Mouse (Mus musculus) midbrain, embryonic 14.5 days (tissue): ENCODE data around the gene Gja8. TPM values are rescaled to one million over a fixed set of nuclear protein-coding genes. Genes with fewer than 3 reads are reported as not detected.

Experiments
- ATAC-seq: fragments of 200-750 bp; cut with Nextera tagmentation; 2 replicates; pipeline ENCODE4 v1.8.0; 2017; ENCODE audit warnings: moderate number of reproducible peaks, moderate library complexity; ENCODE audit not compliant: low FRiP score, low TSS enrichment
- DNase-seq: peaks from one replicate; pipeline ENCODE4 v3.0.0-alpha.2; 2015
- H3K27ac ChIP-seq: fragments of 300-500 bp; sonication (generic); replicated peaks from 2 replicates; pipeline ENCODE4 v1.5.1; 2014; ENCODE audit warnings: mild to moderate bottlenecking, low read depth, low read length, moderate library complexity
- H3K27me3 ChIP-seq: fragments of 300-500 bp; sonication (generic); 2 replicates; pipeline ENCODE4 v1.6.1; 2014; ENCODE audit warnings: low read length, control low read depth, mixed read lengths; ENCODE audit not compliant: control insufficient read depth, insufficient read depth
- H3K36me3 ChIP-seq: fragments of 300-500 bp; sonication (generic); 2 replicates; pipeline ENCODE4 v1.6.1; 2014; ENCODE audit warnings: low read length, control low read depth; ENCODE audit not compliant: control insufficient read depth, insufficient read depth
- H3K4me1 ChIP-seq: fragments of 300-500 bp; sonication (generic); 2 replicates; pipeline ENCODE4 v1.6.1; 2014; ENCODE audit warnings: mild to moderate bottlenecking, antibody characterized with exemption, low read length, control low read depth; ENCODE audit not compliant: control insufficient read depth, insufficient read depth
- H3K4me2 ChIP-seq: fragments of 300-500 bp; sonication (generic); 2 replicates; pipeline ENCODE4 v1.6.1; 2014; ENCODE audit warnings: mild to moderate bottlenecking, low read length, moderate library complexity
- H3K4me3 ChIP-seq: fragments of 300-500 bp; sonication (generic); replicated peaks from 2 replicates; pipeline ENCODE4 v1.5.1; 2014; ENCODE audit warnings: low read depth, low read length
- H3K9ac ChIP-seq: fragments of 300-500 bp; sonication (generic); replicated peaks from 2 replicates; pipeline ENCODE4 v1.6.1; 2014; ENCODE audit warnings: mild to moderate bottlenecking, low read length, moderate library complexity
- H3K9me3 ChIP-seq: fragments of 300-500 bp; sonication (generic); 2 replicates; pipeline ENCODE4 v1.6.1; 2016; ENCODE audit warnings: low read length, control low read depth, mixed read lengths; ENCODE audit not compliant: control insufficient read depth
- WGBS: fragments of 180-500 bp; shearing (Covaris S2); extraction: QIAGEN DNeasy Blood & Tissue Kit; methylation state at CpG from one replicate; pipeline ENCODE4 v1.1.7; 2014; 5-methylcytosine and 5-hydroxymethylcytosine counted together
- polyA plus RNA-seq: library from polyadenylated mRNA; unstranded; fragments of >200 nt; fragmentation: Nextera tagmentation; extraction: Ambion mirVana; gene quantifications from 2 replicates; pipeline ENCODE4 v1.2.1, GENCODE M21; 2014

Gene Gja8
- polyA plus RNA-seq, 1 experiment from 2014 or later, result not detected

- Histone ChIP-seq H3K9me3 (no peaks in the 10 kb centered on the region), H3K4me1 (peaks cover 9% of the 10 kb centered on the region), H3K27me3 (no peaks in the 10 kb centered on the region), H3K9ac (no peak overlapping the region), H3K27ac (no peak overlapping the region), H3K4me2 (no peak overlapping the region), H3K36me3 (peaks cover 8% of the 10 kb centered on the region), H3K4me3 (no peak overlapping the region)
- DNase-seq, result no peak
- ATAC-seq, result no peak
- 92% methylated on average over 4 of the region's 4 CpGs for WGBS
Observed at GRCm38 (mm10) chr3:96902336-96902999, 23.4 kb downstream of the Gja8 start.

GRCm38 (mm10) chr3:96883690-96884089 lies 42.1 kb downstream of the Gja8 start:
- H3K36me3 ChIP-seq, result peaks cover 79% of the 10 kb centered on the region
- no peak overlapping the region for H3K4me2 ChIP-seq
- DNase-seq (no peak), ATAC-seq (no peak)
- H3K4me1 ChIP-seq, result no peaks in the 10 kb centered on the region
- H3K9me3 ChIP-seq, result no peaks in the 10 kb centered on the region
- no peak overlapping the region for H3K27ac ChIP-seq
- no peaks in the 10 kb centered on the region for H3K27me3 ChIP-seq
- H3K9ac ChIP-seq, result no peak overlapping the region
- 95% methylated on average over 7 of the region's 7 CpGs for WGBS
- H3K4me3 ChIP-seq, result no peak overlapping the region

- ATAC-seq (no peak), DNase-seq (no peak)
- Histone ChIP-seq H3K27ac (no peak overlapping the region), H3K4me2 (no peak overlapping the region), H3K4me1 (no peaks in the 10 kb centered on the region), H3K4me3 (no peak overlapping the region), H3K27me3 (no peaks in the 10 kb centered on the region), H3K36me3 (peaks cover 82% of the 10 kb centered on the region), H3K9ac (no peak overlapping the region), H3K9me3 (no peaks in the 10 kb centered on the region)
- WGBS, result 95% methylated on average over 14 of the region's 14 CpGs
Observed at GRCm38 (mm10) chr3:96882061-96882849, 43.6 kb downstream of the Gja8 start.

GRCm38 (mm10) chr3:96881557-96881956 lies 44.3 kb downstream of the Gja8 start:
- H3K4me3 ChIP-seq, result no peak overlapping the region
- H3K27me3 ChIP-seq, result no peaks in the 10 kb centered on the region
- H3K27ac ChIP-seq, result no peak overlapping the region
- no peak overlapping the region for H3K9ac ChIP-seq
- 90% methylated on average over 6 of the region's 6 CpGs for WGBS
- no peaks in the 10 kb centered on the region for H3K4me1 ChIP-seq
- H3K4me2 ChIP-seq, result no peak overlapping the region
- DNase-seq (no peak), ATAC-seq (no peak)
- H3K9me3 ChIP-seq, result no peaks in the 10 kb centered on the region
- peaks cover 79% of the 10 kb centered on the region for H3K36me3 ChIP-seq

GRCm38 (mm10) chr3:96880385-96880784 lies 45.4 kb downstream of the Gja8 start:
- Histone ChIP-seq H3K4me2 (no peak overlapping the region), H3K4me3 (no peak overlapping the region), H3K27me3 (no peaks in the 10 kb centered on the region), H3K36me3 (peaks cover 75% of the 10 kb centered on the region), H3K4me1 (no peaks in the 10 kb centered on the region), H3K9ac (no peak overlapping the region), H3K9me3 (no peaks in the 10 kb centered on the region), H3K27ac (no peak overlapping the region)
- ATAC-seq (no peak), DNase-seq (no peak)
- 89% methylated on average over 4 of the region's 4 CpGs for WGBS

- H3K9me3 ChIP-seq, result no peaks in the 10 kb centered on the region
- peaks cover 80% of the 10 kb centered on the region for H3K36me3 ChIP-seq
- WGBS, result 90% methylated on average over 9 of the region's 9 CpGs
- no peak overlapping the region for H3K9ac ChIP-seq
- no peak overlapping the region for H3K4me3 ChIP-seq
- no peak overlapping the region for H3K27ac ChIP-seq
- ATAC-seq, result no peak
- DNase-seq, result no peak
- no peaks in the 10 kb centered on the region for H3K4me1 ChIP-seq
- H3K27me3 ChIP-seq, result no peaks in the 10 kb centered on the region
- H3K4me2 ChIP-seq, result no peak overlapping the region
Observed at GRCm38 (mm10) chr3:96879536-96879935, 46.3 kb downstream of the Gja8 start.

- ATAC-seq (no peak), DNase-seq (no peak)
- Histone ChIP-seq H3K36me3 (peaks cover 81% of the 10 kb centered on the region), H3K4me1 (no peaks in the 10 kb centered on the region), H3K27ac (no peak overlapping the region), H3K4me3 (no peak overlapping the region), H3K9ac (no peak overlapping the region), H3K9me3 (no peaks in the 10 kb centered on the region), H3K27me3 (no peaks in the 10 kb centered on the region), H3K4me2 (no peak overlapping the region)
- 92% methylated on average over 7 of the region's 7 CpGs for WGBS
Observed at GRCm38 (mm10) chr3:96874808-96875571, 50.8 kb downstream of the Gja8 start.

GRCm38 (mm10) chr3:96872501-96872900 lies 53.3 kb downstream of the Gja8 start:
- H3K27me3 ChIP-seq, result no peaks in the 10 kb centered on the region
- H3K36me3 ChIP-seq, result peaks cover 85% of the 10 kb centered on the region
- no peak overlapping the region for H3K9ac ChIP-seq
- H3K4me3 ChIP-seq, result no peak overlapping the region
- 95% methylated on average over 8 of the region's 8 CpGs for WGBS
- DNase-seq (no peak), ATAC-seq (no peak)
- no peaks in the 10 kb centered on the region for H3K4me1 ChIP-seq
- no peak overlapping the region for H3K27ac ChIP-seq
- H3K9me3 ChIP-seq, result no peaks in the 10 kb centered on the region
- H3K4me2 ChIP-seq, result no peak overlapping the region
